Mouse (Mus musculus) CH12.LX (cell line): ENCODE results near the gene Sept4. TPM values are rescaled to one million over a fixed set of nuclear protein-coding genes. Genes with fewer than 3 reads are reported as not detected.

Experiments
- DNase-seq: peaks from one replicate; pipeline ENCODE4 v3.0.0-alpha.2; 2013; ENCODE audit errors: extremely low read depth
- H3K27ac ChIP-seq: 2 replicates; pipeline ENCODE4 v1.5.1; 2012; ENCODE audit warnings: low read depth, mild to moderate bottlenecking, control low read depth, moderate library complexity; ENCODE audit not compliant: insufficient read depth
- H3K27me3 ChIP-seq: replicated peaks from 2 replicates; pipeline ENCODE3; 2012; ENCODE audit warnings: inconsistent platforms
- H3K36me3 ChIP-seq, 2 experiments: replicated peaks in 1 of 2; 2 replicates each; pipeline versions ENCODE3 to v1.6.1; 2012; ENCODE audit warnings: inconsistent platforms in 1 of 2, low read length in 1 of 2, mild to moderate bottlenecking in 1 of 2, mixed read lengths in 1 of 2, moderate library complexity in 1 of 2; ENCODE audit not compliant: control insufficient read depth in 1 of 2, insufficient read depth in 1 of 2
- H3K4me1 ChIP-seq, 2 experiments: 2 replicates each; pipeline ENCODE4 v1.6.1; 2012; ENCODE audit warnings: inconsistent platforms in 1 of 2, moderate library complexity in 1 of 2; ENCODE audit not compliant: insufficient read depth in 2 of 2, control insufficient read depth in 1 of 2
- H3K4me2 ChIP-seq: 2 replicates; pipeline ENCODE4 v1.6.1; 2012; ENCODE audit warnings: low read depth, mild to moderate bottlenecking, control low read depth; ENCODE audit not compliant: poor library complexity, insufficient read depth, severe bottlenecking
- H3K4me3 ChIP-seq, 3 experiments: fragments of 150-350 bp in 1 of 3; sonication (generic) in 1 of 3; replicated peaks in 1 of 3; 2 replicates each; pipeline versions ENCODE3 to v1.5.1; 2011 to 2012; ENCODE audit warnings: low read depth in 2 of 3, low read length in 2 of 3, mild to moderate bottlenecking in 2 of 3, moderate library complexity in 2 of 3, control low read depth in 1 of 3, improper control_type of control experiment in 1 of 3, inconsistent platforms in 1 of 3, mixed read lengths in 1 of 3; ENCODE audit not compliant: poor library complexity in 1 of 3
- H3K79me2 ChIP-seq: replicated peaks from 2 replicates; pipeline ENCODE4 v1.6.1; 2012; ENCODE audit warnings: mild to moderate bottlenecking, moderate library complexity; ENCODE audit not compliant: control insufficient read depth, poor library complexity, insufficient read depth, severe bottlenecking; ENCODE audit errors: extremely low read depth
- H3K9ac ChIP-seq: 2 replicates; pipeline ENCODE4 v1.6.1; 2012; ENCODE audit warnings: low read depth, mild to moderate bottlenecking, control low read depth, moderate library complexity; ENCODE audit not compliant: insufficient read depth
- H3K9me3 ChIP-seq: replicated peaks from 2 replicates; pipeline ENCODE3; 2012; ENCODE audit warnings: low read length, inconsistent platforms, mixed read lengths
- BHLHE40 ChIP-seq: IDR thresholded peaks from 2 replicates; pipeline ENCODE4 v1.6.1; 2011; ENCODE audit warnings: mild to moderate bottlenecking, low read depth, low read length, improper control_type of control experiment
- CHD1 ChIP-seq: IDR thresholded peaks from 2 replicates; pipeline ENCODE4 v1.6.1; 2012; ENCODE audit warnings: low read depth, low read length, improper control_type of control experiment, inconsistent platforms
- CHD2 ChIP-seq: IDR thresholded peaks from 2 replicates; pipeline ENCODE4 v1.6.1; 2011; ENCODE audit warnings: low read length, improper control_type of control experiment
- CTCF ChIP-seq, 2 experiments: IDR thresholded peaks in 1 of 2; conservative IDR thresholded peaks in 1 of 2; 2 replicates each; pipeline ENCODE4 v1.5.1; 2011 to 2012; ENCODE audit warnings: low read depth in 2 of 2, low read length in 2 of 2, improper control_type of control experiment in 1 of 2, inconsistent platforms in 1 of 2, mild to moderate bottlenecking in 1 of 2, moderate library complexity in 1 of 2
- ELF1 ChIP-seq: IDR thresholded peaks from 2 replicates; pipeline ENCODE4 v1.6.1; 2014; ENCODE audit warnings: low read depth, mild to moderate bottlenecking, inconsistent platforms, low read length, improper control_type of control experiment
- EP300 ChIP-seq: IDR thresholded peaks from 2 replicates; pipeline ENCODE4 v1.6.1; 2011; ENCODE audit warnings: low read length, improper control_type of control experiment
- ETS1 ChIP-seq: conservative IDR thresholded peaks from 2 replicates; pipeline ENCODE4 v1.6.1; 2012; ENCODE audit warnings: low read depth, mild to moderate bottlenecking, inconsistent platforms, low read length, improper control_type of control experiment, moderate library complexity
- HCFC1 ChIP-seq: IDR thresholded peaks from 2 replicates; pipeline ENCODE4 v1.6.1; 2012; ENCODE audit warnings: low read depth, mild to moderate bottlenecking, inconsistent platforms, low read length, improper control_type of control experiment
- IRF4 ChIP-seq: IDR thresholded peaks from 2 replicates; pipeline ENCODE4 v1.6.1; 2014; ENCODE audit warnings: low read depth, mild to moderate bottlenecking, inconsistent platforms, low read length, improper control_type of control experiment
- JUN ChIP-seq: IDR thresholded peaks from 2 replicates; pipeline ENCODE4 v1.6.1; 2011; ENCODE audit warnings: low read depth, mild to moderate bottlenecking, low read length, improper control_type of control experiment, moderate library complexity; ENCODE audit not compliant: insufficient read depth
- KAT2A ChIP-seq: IDR thresholded peaks from 2 replicates; pipeline ENCODE4 v1.6.1; 2012; ENCODE audit warnings: low read length, improper control_type of control experiment, inconsistent platforms; ENCODE audit not compliant: insufficient replicate concordance
- MAFK ChIP-seq: IDR thresholded peaks from 2 replicates; pipeline ENCODE4 v1.6.1; 2011; ENCODE audit warnings: low read length, improper control_type of control experiment; ENCODE audit not compliant: insufficient replicate concordance
- MAX ChIP-seq: IDR thresholded peaks from 2 replicates; pipeline ENCODE4 v1.6.1; 2011; ENCODE audit warnings: low read length, improper control_type of control experiment
- MAZ ChIP-seq: IDR thresholded peaks from 2 replicates; pipeline ENCODE4 v1.6.1; 2012; ENCODE audit warnings: low read depth, mild to moderate bottlenecking, inconsistent platforms, low read length, improper control_type of control experiment, moderate library complexity
- MYC ChIP-seq: IDR thresholded peaks from 2 replicates; pipeline ENCODE4 v1.6.1; 2011; ENCODE audit warnings: low read depth, mild to moderate bottlenecking, improper control_type of control experiment, low read length
- NELFE ChIP-seq: IDR thresholded peaks from 2 replicates; pipeline ENCODE4 v1.6.1; 2011; ENCODE audit warnings: low read depth, low read length, improper control_type of control experiment
- NRF1 ChIP-seq: IDR thresholded peaks from 2 replicates; pipeline ENCODE4 v1.6.1; 2014; ENCODE audit warnings: low read depth, mild to moderate bottlenecking, inconsistent platforms, low read length, improper control_type of control experiment, moderate library complexity
- PAX5 ChIP-seq: IDR thresholded peaks from 2 replicates; pipeline ENCODE4 v1.6.1; 2012; ENCODE audit warnings: low read length, inconsistent platforms, mixed read lengths
- POLR2A ChIP-seq: IDR thresholded peaks from 2 replicates; pipeline ENCODE4 v1.6.1; 2011; ENCODE audit warnings: low read depth, mild to moderate bottlenecking, improper control_type of control experiment, low read length
- POLR2AphosphoS2 ChIP-seq: IDR thresholded peaks from 2 replicates; pipeline ENCODE4 v1.6.1; 2011; ENCODE audit warnings: low read depth, low read length, improper control_type of control experiment
- RAD21 ChIP-seq: IDR thresholded peaks from 2 replicates; pipeline ENCODE4 v1.6.1; 2011; ENCODE audit warnings: low read depth, mild to moderate bottlenecking, low read length, improper control_type of control experiment, moderate library complexity
- SIN3A ChIP-seq: IDR thresholded peaks from 2 replicates; pipeline ENCODE4 v1.6.1; 2012; ENCODE audit warnings: low read length, improper control_type of control experiment, inconsistent platforms
- SMC3 ChIP-seq: IDR thresholded peaks from 2 replicates; pipeline ENCODE4 v1.6.1; 2011; ENCODE audit warnings: low read depth, low read length, improper control_type of control experiment
- UBTF ChIP-seq: IDR thresholded peaks from 2 replicates; pipeline ENCODE4 v1.6.1; 2012; ENCODE audit warnings: low read depth, mild to moderate bottlenecking, inconsistent platforms, low read length, improper control_type of control experiment, moderate library complexity
- USF1 ChIP-seq: IDR thresholded peaks from 2 replicates; pipeline ENCODE4 v1.6.1; 2014; ENCODE audit warnings: low read depth, mild to moderate bottlenecking, inconsistent platforms, low read length, improper control_type of control experiment
- USF2 ChIP-seq: conservative IDR thresholded peaks from 2 replicates; pipeline ENCODE4 v1.6.1; 2011; ENCODE audit warnings: low read depth, low read length, improper control_type of control experiment
- ZC3H11A ChIP-seq: IDR thresholded peaks from 2 replicates; pipeline ENCODE4 v1.6.1; 2012; ENCODE audit warnings: low read depth, mild to moderate bottlenecking, inconsistent platforms, low read length, improper control_type of control experiment
- ZKSCAN1 ChIP-seq: IDR thresholded peaks from 2 replicates; pipeline ENCODE4 v1.6.1; 2012; ENCODE audit warnings: low read depth, inconsistent platforms, low read length, improper control_type of control experiment, borderline replicate concordance
- ZMIZ1 ChIP-seq: IDR thresholded peaks from 2 replicates; pipeline ENCODE4 v1.6.1; 2012; ENCODE audit warnings: low read depth, mild to moderate bottlenecking, inconsistent platforms, low read length, improper control_type of control experiment
- ZNF384 ChIP-seq: IDR thresholded peaks from 2 replicates; pipeline ENCODE4 v1.6.1; 2012; ENCODE audit warnings: low read depth, low read length, improper control_type of control experiment, inconsistent platforms
- dilution Hi-C: fragments of 300-500 bp; cut with MboI; formaldehyde crosslinking; loops from 2 replicates; pipeline ENCODE4 v1.14.3; 2020; ENCODE audit warnings: low sequenced_read_pairs; ENCODE audit not compliant: extremely low pct_unique_long_range_greater_than_20kb, extremely low pct_ligation_motif_present
- in situ Hi-C: fragments of 300-500 bp; cut with MboI; formaldehyde crosslinking; loops from 3 replicates; pipeline ENCODE4 v1.14.3; 2019; ENCODE audit warnings: low sequenced_read_pairs, low pct_ligation_motif_present, low pct_unique_long_range_greater_than_20kb, mixed read lengths
- polyA plus RNA-seq: library from polyadenylated mRNA; unstranded; fragments of >175 nt; gene quantifications from 2 replicates; pipeline ENCODE4 v1.2.1, GENCODE M21; 2012; ENCODE audit warnings: low read depth; ENCODE audit not compliant: insufficient read length
- total RNA-seq, 2 experiments: library from RNA; depleted of rRNA; stranded (reverse); fragments of 300-350 nt in 1 of 2; fragments of >200 nt in 1 of 2; gene quantifications; 2 replicates each; pipeline ENCODE4 v1.2.3; 2012 to 2014

Gene Sept4
- total and polyA plus RNA-seq, 3 experiments: 0.32 to 1.7 (median 1.5) TPM

DNA sequence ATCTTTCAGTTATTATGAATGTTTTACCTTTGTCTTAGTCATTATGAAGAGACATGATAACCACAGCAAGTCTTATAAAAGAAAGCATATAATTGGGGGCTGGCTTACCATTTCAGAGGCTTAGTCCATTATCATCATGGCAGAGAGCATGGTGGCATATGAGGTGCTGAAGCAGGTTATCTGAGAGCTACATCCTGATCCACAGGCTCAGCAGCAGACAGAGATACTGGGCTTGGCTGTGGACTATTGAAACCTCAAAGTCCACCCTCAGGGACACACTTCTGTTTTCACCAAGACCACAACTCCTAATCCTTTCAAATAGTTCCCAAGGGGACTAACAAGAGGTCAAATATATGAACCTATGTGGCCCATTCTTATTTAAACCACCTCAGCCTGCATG lies 44.7 kb upstream of the Sept4 start:
- dilution Hi-C loops (no loop called here), in situ Hi-C loops (loop anchor here (5.0 kb wide), 1 partner anchor 92 kb away; no protein-coding TSS in a partner anchor)
- Histone ChIP-seq H3K4me2 (no peak overlapping the region), H3K79me2 (no peaks in the 10 kb centered on the region), H3K27ac (no peak overlapping the region), H3K36me3 (no peaks in the 10 kb centered on the region), H3K9me3 (no peaks in the 10 kb centered on the region), H3K4me1 (peaks cover 14 to 66% of the 10 kb centered on the region in 2 experiments), H3K9ac (no peak overlapping the region), H3K4me3 (no peak overlapping the region), H3K27me3 (no peaks in the 10 kb centered on the region)
- TF ChIP-seq MAZ (no peak), CHD1 (no peak), PAX5 (no peak), MAFK (no peak), ZNF384 (no peak)
- no peak for DNase-seq

DNA sequence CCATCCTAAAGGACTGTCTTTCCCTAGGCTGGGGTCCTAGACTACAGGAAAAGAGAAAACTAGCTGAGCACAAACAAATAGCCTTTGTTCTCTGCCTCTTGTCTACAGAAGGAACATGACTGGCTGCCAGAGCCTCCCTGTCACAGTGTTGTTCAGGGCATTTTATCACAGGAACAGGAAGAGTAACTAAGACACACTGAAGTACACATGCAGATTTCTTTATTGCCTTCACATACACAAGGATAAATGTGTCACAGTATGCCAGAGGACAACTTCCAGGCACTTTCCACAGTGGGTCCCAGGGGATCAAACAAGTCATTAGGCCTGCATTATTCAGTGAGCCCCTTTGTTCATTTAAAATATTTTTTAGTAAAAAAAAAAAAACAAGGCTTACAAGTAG lies 43.9 kb upstream of the Sept4 start:
- no peaks in the 10 kb centered on the region for H3K27me3 ChIP-seq

GRCm38 (mm10) chr11:87527364-87527763 lies 41.3 kb upstream of the Sept4 start:
- Histone ChIP-seq H3K79me2 (no peaks in the 10 kb centered on the region), H3K4me2 (no peak overlapping the region), H3K27me3 (no peaks in the 10 kb centered on the region), H3K36me3 (no peaks in the 10 kb centered on the region), H3K27ac (no peak overlapping the region), H3K4me1 (peaks cover 8 to 46% of the 10 kb centered on the region in 2 experiments), H3K9ac (no peak overlapping the region)
- in situ Hi-C loops: no loop called here
- dilution Hi-C loops: no loop called here
- peak; percentile 72 for TF ChIP-seq BHLHE40
- peak; percentile 91 for TF ChIP-seq ZNF384
- TF ChIP-seq CHD2: peak; percentile 21; the same call in 1 of the 2 replicates
- peak; percentile 60; the same call in 1 of the 2 replicates for TF ChIP-seq MAX
- no peak for TF ChIP-seq POLR2AphosphoS2
- no peak for TF ChIP-seq USF1
- TF ChIP-seq EP300: peak; percentile 78
- 0 out of 2 replicates have a peak, but pooled peaks have one; percentile 55 for TF ChIP-seq IRF4
- TF ChIP-seq ZMIZ1: no peak
- TF ChIP-seq ZKSCAN1: no peak
- TF ChIP-seq MYC: peak; percentile 49
- 0 out of 2 replicates have a peak, but pooled peaks have one; percentile 20 for TF ChIP-seq ELF1
- TF ChIP-seq UBTF: no peak
- TF ChIP-seq SIN3A: no peak
- TF ChIP-seq, all 38 proteins: peak for 8
- Histone ChIP-seq H3K9me3 (no peaks in the 10 kb centered on the region), H3K4me3 (no peak overlapping the region)
- peak; percentile 61 for DNase-seq

More for the DNA sequence above, 43.9 kb upstream of the Sept4 start:
- dilution Hi-C loops: no loop called here
- Histone ChIP-seq H3K27ac (no peak overlapping the region), H3K36me3 (no peaks in the 10 kb centered on the region), H3K79me2 (no peaks in the 10 kb centered on the region), H3K4me3 (no peak overlapping the region), H3K9me3 (no peaks in the 10 kb centered on the region), H3K9ac (no peak overlapping the region), H3K4me1 (peaks cover 14 to 64% of the 10 kb centered on the region in 2 experiments), H3K4me2 (no peak overlapping the region)
- TF ChIP-seq RAD21: no peak
- TF ChIP-seq POLR2AphosphoS2: no peak
- TF ChIP-seq CHD2: no peak
- no peak for TF ChIP-seq SIN3A
- TF ChIP-seq MAZ: no peak
- no peak for TF ChIP-seq JUN
- no peak for TF ChIP-seq NRF1
- no peak for TF ChIP-seq NELFE
- TF ChIP-seq ZC3H11A: no peak
- TF ChIP-seq POLR2A: no peak
- TF ChIP-seq ZNF384: no peak
- no peak for TF ChIP-seq CTCF (conservative IDR thresholded peaks at IDR 0.05 in 1 of 2, IDR thresholded peaks at IDR 0.05 in 1 of 2; ENCODE audit: low read depth in 2 of 2, low read length in 2 of 2)
- no peak for TF ChIP-seq USF2
- TF ChIP-seq MYC: no peak
- TF ChIP-seq KAT2A: no peak
- TF ChIP-seq SMC3: no peak
- TF ChIP-seq MAFK: no peak
- no peak for TF ChIP-seq HCFC1
- TF ChIP-seq ETS1: no peak
- no peak for TF ChIP-seq CHD1
- no peak for DNase-seq
- in situ Hi-C loops: loop anchor here (5.0 kb wide), 1 partner anchor 92 kb away; no protein-coding TSS in a partner anchor
